Mouse (Mus musculus) T-helper 2 cell (primary cell): ENCODE data around the gene Zkscan3.

Experiments used
- in situ Hi-C: fragments of 300-600 bp; cut with MboI, MseI; formaldehyde crosslinking; loops from one replicate; pipeline ENCODE4 v1.15.1; 2025; ENCODE audit warnings: high pct_unique_total_duplicates

The Zkscan3 gene

DNA sequence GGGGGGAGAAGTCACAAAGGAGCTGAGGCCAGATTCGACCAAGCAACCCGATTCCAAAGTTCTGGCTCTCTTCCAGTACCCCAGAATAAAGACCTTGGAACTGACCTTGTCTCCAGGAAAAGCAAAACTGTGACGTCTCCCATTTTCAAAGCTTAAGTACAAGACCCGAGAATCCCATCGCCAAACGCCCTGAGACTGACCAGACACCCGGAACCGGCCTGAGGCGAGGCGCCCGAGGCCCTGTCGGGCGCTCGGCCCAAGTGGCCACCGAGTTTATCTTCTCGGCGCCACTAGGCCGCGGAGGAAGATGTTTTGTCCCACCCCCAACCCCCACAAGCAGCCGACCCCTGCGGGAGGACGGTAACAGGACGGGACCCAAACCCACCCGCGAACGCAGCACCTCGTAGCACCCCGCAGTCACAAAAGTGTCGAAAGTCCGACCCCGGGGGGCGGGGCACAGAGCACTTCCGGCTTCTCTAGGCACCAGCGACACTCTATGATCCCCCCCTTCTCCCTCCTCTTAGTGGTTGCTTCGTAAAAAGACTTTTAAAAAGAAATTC lies at the start of gene Zkscan3:
Gene Zkscan3 (minus strand): TSS at position 469 of the 560 bp plus-strand sequence.
- in situ Hi-C loops, result loop anchor here (5.0 kb wide), 1 partner anchor 40 kb away; the partner anchor contains the start of gene Pgbd1

DNA sequence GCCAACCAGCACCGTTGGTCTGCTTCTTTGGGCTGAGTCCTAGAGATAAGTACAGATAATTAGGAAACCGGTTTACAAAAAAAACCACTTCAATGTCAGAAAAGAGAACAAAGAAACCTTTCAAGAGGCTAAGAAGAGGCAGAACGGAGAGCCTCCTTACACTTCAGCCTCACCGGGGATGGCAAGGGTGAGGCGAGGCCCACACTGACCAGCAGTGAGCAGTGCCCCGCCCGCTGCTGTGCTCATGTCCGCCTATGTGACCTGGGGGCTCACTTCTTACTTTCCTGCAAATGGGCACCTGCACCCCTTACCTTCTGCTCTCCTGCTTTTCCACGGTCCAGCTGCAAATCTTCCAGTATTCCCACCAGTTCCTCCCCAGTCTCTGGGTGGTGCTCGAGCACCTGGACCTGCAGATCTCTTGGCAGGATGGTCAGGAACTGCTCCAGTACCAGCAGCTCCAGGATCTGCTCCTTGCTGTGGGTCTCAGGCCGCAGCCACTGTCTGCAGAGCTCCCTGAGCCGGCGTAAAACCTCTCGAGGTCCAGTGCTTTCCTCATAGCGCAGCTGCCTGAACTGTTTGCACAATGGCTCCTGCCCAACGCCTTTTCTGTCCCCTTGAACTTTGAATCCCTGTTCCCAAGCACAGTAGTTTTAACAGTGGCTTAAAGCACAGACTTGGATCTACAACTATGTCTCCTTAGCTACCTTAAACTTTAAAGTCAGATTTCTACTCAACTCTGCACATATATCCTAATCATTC lies 45.5 kb upstream of the Zkscan3 start:
- in situ Hi-C loops, result loop anchor here (10.0 kb wide), 1 partner anchor 83 kb away; the partner anchor contains the start of gene Zscan12

DNA sequence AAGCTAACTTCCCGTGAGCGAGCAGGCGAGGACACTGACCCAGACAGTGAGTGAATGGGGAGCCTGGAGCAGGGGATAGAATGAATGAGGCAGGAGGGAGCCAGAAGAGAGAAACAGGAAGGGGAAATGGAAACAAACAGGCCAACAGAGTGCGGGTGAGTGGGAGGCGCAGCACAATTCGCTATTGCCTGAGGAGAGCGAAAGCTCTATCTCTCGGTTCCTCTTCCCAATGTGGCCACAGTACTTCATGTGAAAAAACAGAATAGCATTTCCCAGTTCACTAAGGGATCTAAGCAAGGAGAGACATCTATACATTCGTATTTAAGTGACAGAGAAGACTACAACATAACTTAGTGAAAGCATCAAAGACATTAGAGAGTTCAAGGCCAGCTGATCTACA lies 44.2 kb upstream of the Zkscan3 start:
- in situ Hi-C loops, result loop anchor here (10.0 kb wide), 1 partner anchor 82 kb away; the partner anchor contains the start of gene Zscan12

- in situ Hi-C loops, result loop anchor here (5.0 to 10.0 kb wide), 2 partner anchors 39 to 76 kb away; partner anchors contain the start of genes Zkscan3 and Zscan12
Observed at GRCm38 (mm10) chr13:21441207-21441572, 38.6 kb upstream of the Zkscan3 start.

- in situ Hi-C loops, result loop anchor here (5.0 to 10.0 kb wide), 2 partner anchors 38 to 76 kb away; partner anchors contain the start of genes Zkscan3 and Zscan12
Observed at GRCm38 (mm10) chr13:21440503-21441206, 38.1 kb upstream of the Zkscan3 start, which contains the start of gene Pgbd1. TSS of gene Pgbd1 (minus strand) at chr13:21441058.

DNA sequence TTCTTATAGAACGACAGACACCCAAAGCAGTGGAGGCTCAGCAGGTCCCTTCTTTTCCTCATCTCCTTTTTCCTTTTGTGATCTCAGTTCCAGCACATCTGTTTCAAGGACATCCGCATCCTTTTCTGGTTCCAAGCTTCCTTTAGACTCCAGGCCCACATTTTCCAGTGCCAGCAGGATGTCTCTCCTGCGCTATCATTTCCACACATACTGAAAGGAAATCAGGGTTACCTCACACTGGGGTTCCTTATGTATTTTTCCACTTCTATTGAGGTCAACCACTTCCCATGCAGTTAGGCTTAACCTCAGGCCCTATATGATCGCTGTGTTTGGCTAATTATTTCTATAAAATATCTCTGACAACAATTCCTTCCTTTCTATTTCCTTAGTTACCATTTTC lies 32.9 kb upstream of the Zkscan3 start:
- in situ Hi-C loops, result no loop called here

DNA sequence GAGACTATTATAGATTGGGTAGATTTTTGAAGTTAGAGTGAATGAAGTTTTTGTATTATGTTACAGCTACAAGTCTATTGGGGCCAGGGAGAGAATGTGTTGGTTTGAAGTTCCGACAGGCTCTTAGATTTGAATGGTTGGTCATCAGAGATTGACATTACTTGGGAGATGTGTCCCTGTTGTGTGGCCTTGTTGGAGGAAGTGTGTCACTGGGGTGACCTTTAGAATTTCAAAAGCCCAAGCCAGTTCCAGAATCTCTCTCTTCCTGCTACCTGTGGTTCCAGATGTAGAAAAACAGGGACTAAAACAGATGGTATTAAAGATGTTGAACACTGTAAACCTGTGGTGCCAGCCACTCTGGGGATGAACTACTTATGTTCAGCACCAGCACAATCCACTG lies 25.1 kb upstream of the Zkscan3 start:
- in situ Hi-C loops, result no loop called here

- in situ Hi-C loops, result no loop called here
Observed at GRCm38 (mm10) chr13:21423301-21423700, 20.7 kb upstream of the Zkscan3 start.

DNA sequence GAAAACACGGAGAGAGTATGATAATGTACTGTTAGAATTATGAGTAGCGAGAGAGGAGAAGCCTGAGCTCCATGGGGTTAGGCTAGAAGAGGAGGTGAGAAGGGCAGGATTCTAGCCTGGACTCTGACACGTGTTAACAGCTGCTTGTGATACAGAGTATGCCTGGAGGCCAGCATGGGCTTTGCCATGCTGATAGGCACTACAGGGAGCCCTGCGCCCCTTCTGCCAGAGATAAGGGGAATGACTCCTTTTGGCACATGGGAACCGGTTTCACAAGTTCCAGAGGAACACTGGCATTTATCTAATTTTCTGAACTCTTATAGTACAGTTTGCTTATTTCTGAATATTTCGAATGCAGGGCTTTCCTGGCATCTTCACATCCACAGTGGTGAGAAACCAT lies 16.3 kb upstream of the Zkscan3 start:
- in situ Hi-C loops, result no loop called here

- in situ Hi-C loops, result no loop called here
Observed at GRCm38 (mm10) chr13:21417298-21418010, 14.9 kb upstream of the Zkscan3 start.

- in situ Hi-C loops, result no loop called here
Observed at GRCm38 (mm10) chr13:21415750-21416149, 13.2 kb upstream of the Zkscan3 start.

DNA sequence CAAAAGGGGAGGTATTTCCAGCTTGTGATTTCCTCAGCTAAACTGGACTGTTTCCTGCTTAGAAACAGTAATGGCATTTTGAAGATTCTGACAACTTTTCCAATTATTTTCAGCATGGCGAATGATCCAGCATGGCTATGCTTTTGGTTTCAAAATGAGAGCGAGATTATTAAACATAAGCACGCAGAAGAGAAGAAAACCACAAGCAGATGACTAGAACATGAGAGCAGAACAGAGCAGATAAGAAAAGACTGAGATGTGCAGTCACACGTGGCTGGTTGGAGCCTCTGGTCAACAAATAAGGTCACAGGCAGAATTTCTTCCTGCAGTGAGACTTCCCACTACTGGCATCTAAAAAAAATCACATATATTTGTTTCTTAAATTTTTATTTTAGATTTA lies 12.7 kb upstream of the Zkscan3 start:
- in situ Hi-C loops, result no loop called here

GRCm38 (mm10) chr13:21414231-21415212 lies 12.0 kb upstream of the Zkscan3 start:
- in situ Hi-C loops, result no loop called here

DNA sequence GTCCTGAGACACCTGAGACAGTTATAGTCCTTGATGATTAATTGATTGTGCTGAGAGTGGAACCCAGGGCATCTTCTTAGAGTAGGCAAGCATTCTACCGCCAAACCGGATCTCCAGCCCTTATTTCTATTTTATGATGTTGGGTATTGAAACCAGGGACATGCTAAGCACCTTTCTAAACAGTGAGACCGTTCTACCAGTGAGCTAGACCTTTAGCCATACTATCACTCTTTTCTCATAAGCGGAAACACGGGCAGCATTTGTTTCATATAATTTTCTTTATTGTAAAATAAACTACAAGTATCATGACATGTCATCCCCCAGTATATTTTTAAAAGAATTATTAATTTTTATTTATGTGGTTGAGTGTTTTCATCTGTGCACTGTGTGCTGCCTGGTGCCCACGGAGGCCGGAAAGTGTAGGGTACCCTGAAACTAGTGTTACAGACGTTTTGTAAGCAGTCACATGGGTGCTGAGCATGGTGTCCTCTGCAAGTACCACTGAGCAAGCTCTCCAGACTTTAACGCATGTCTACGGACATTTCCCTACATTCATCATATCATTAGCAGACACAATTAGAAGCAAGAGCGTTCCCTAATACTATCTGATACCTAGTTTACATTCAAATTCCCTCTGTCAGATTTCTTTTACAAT lies 6.4 kb upstream of the Zkscan3 start:
- in situ Hi-C loops, result no loop called here

GRCm38 (mm10) chr13:21407969-21408804 lies 5.6 kb upstream of the Zkscan3 start:
- in situ Hi-C loops, result no loop called here

DNA sequence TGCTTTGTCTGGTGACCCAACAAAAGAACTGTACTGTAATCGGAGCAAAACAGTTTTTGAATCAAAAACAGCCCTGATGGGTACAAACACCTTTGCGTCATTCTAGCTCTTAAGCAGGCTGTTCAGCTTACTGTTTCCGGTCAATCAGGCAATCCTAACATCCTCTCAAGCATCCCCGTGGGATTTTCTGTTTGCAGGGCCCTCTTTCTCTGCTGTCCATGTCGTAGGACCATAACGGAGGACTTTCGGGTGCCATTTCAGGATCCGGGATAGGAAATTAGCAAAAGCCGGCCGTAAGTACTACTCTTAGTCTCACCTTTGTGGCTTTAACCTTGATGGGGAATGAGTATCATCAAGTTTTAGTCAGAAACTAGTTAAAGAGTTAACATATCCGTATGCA lies 4.8 kb upstream of the Zkscan3 start:
- in situ Hi-C loops, result no loop called here

- in situ Hi-C loops, result loop anchor here (5.0 kb wide), 1 partner anchor 39 kb away; the partner anchor contains the start of gene Pgbd1
Observed at GRCm38 (mm10) chr13:21402848-21403247, 293 bp upstream of the Zkscan3 start.

GRCm38 (mm10) chr13:21401636-21402286 lies 794 bp downstream of the Zkscan3 start:
- in situ Hi-C loops, result loop anchor here (5.0 kb wide), 1 partner anchor 41 kb away; the partner anchor contains the start of gene Pgbd1
